Mouse (Mus musculus) bone marrow, adult 2 months (tissue): ENCODE results near the gene Aggf1.

ENCODE experiments used
- CTCF ChIP-seq: fragments of 200-500 bp; IDR thresholded peaks from 2 replicates; pipeline ENCODE4 v1.5.1; 2011; ENCODE audit warnings: low read length, control low read depth; ENCODE audit not compliant: control insufficient read depth, insufficient read depth
- POLR2A ChIP-seq: fragments of 200-500 bp; IDR thresholded peaks from 2 replicates; pipeline ENCODE4 v1.6.1; 2011; ENCODE audit warnings: low read depth, mild to moderate bottlenecking, control low read depth, low read length, borderline replicate concordance; ENCODE audit not compliant: control insufficient read depth

DNA sequence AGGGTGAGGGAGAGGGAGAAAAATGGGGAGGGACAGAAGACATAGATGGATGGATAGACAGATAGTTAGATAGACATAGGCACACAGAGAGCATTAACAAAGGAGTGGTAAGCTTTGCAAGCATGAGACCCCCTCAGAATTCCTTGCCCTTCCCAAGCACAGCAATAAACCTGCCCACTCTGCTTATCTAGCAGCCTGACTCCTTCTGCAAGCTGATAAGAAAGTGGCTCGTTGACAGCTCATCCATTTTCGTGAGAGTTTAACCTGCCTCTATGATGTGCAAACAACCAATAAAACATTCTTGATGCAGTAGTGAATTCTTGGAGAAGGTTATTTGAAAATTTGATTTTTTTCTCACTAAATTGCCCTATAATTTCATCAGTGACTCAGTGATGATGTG lies 37.1 kb upstream of the Aggf1 start:
- TF ChIP-seq POLR2A (no peak), CTCF (no peak)
